Mouse (Mus musculus) lung, postnatal 0 days (tissue): ENCODE results near the gene Phlpp1. TPM values are rescaled to one million over a fixed set of nuclear protein-coding genes. Genes with fewer than 3 reads are reported as not detected.
A peak's percentile ranks its signal among the peaks of the same experiment; 100 is the strongest.

ENCODE experiments used
- ATAC-seq: fragments of 200-750 bp; cut with Nextera tagmentation; 2 replicates; pipeline ENCODE4 v1.8.0; 2017; ENCODE audit warnings: moderate library complexity
- DNase-seq: peaks from one replicate; pipeline ENCODE4 v3.0.0-alpha.2; 2016; ENCODE audit warnings: low spot score
- H3K27ac ChIP-seq: fragments of 300-500 bp; sonication (generic); 2 replicates; pipeline ENCODE4 v1.5.1; 2014; ENCODE audit warnings: antibody characterized with exemption, mild to moderate bottlenecking, low read length, mixed read lengths
- H3K27me3 ChIP-seq: fragments of 300-500 bp; sonication (generic); replicated peaks from 2 replicates; pipeline ENCODE4 v1.6.1; 2014; ENCODE audit warnings: low read length, mixed read lengths; ENCODE audit not compliant: insufficient read depth
- H3K36me3 ChIP-seq: fragments of 300-500 bp; sonication (generic); 2 replicates; pipeline ENCODE4 v1.6.1; 2014; ENCODE audit warnings: low read length, mixed read lengths; ENCODE audit not compliant: insufficient read depth
- H3K4me1 ChIP-seq: fragments of 300-500 bp; sonication (generic); 2 replicates; pipeline ENCODE4 v1.6.1; 2014; ENCODE audit warnings: antibody characterized with exemption, low read depth, low read length, mixed read lengths; ENCODE audit not compliant: insufficient read depth
- H3K4me2 ChIP-seq: fragments of 300-500 bp; sonication (generic); replicated peaks from 2 replicates; pipeline ENCODE4 v1.6.1; 2014; ENCODE audit warnings: low read depth, mild to moderate bottlenecking, low read length, moderate library complexity, mixed read lengths
- H3K4me3 ChIP-seq: fragments of 300-500 bp; sonication (generic); 2 replicates; pipeline ENCODE4 v1.5.1; 2014; ENCODE audit warnings: low read depth, low read length
- H3K9ac ChIP-seq: fragments of 300-500 bp; sonication (generic); replicated peaks from 2 replicates; pipeline ENCODE4 v1.6.1; 2014; ENCODE audit warnings: low read depth, mild to moderate bottlenecking
- H3K9me3 ChIP-seq: fragments of 300-500 bp; sonication (generic); 2 replicates; pipeline ENCODE4 v1.6.1; 2016; ENCODE audit warnings: low read length, mixed read lengths
- CTCF ChIP-seq: IDR thresholded peaks from 2 replicates; pipeline ENCODE4 v1.5.1; 2016; ENCODE audit warnings: antibody characterized with exemption, mild to moderate bottlenecking
- EP300 ChIP-seq: IDR thresholded peaks from 2 replicates; pipeline ENCODE4 v1.6.1; 2016; ENCODE audit warnings: antibody characterized with exemption, mild to moderate bottlenecking, control low read depth
- WGBS: fragments of 180-500 bp; shearing (Covaris S2); extraction: QIAGEN DNeasy Blood & Tissue Kit; methylation state at CpG from one replicate; pipeline ENCODE4 v1.1.7; 2014; 5-methylcytosine and 5-hydroxymethylcytosine counted together
- polyA plus RNA-seq: library from polyadenylated mRNA; unstranded; fragments of >200 nt; fragmentation: Nextera tagmentation; extraction: Ambion mirVana; gene quantifications from 2 replicates; pipeline ENCODE4 v1.2.1, GENCODE M21; 2015

The Phlpp1 gene
- polyA plus RNA-seq, 1 experiment from 2014 or later, result 4.3 TPM

- 63% methylated on average over 3 of the region's 3 CpGs for WGBS
- H3K27ac ChIP-seq, result no peak overlapping the region
- no peaks in the 10 kb centered on the region for H3K27me3 ChIP-seq
- ATAC-seq (peak; percentile 68), DNase-seq (peak; percentile 21)
- no peaks in the 10 kb centered on the region for H3K4me1 ChIP-seq
- no peak overlapping the region for H3K4me3 ChIP-seq
- TF ChIP-seq CTCF (no peak), EP300 (no peak)
- H3K9me3 ChIP-seq, result no peaks in the 10 kb centered on the region
- no peak overlapping the region for H3K9ac ChIP-seq
- no peaks in the 10 kb centered on the region for H3K36me3 ChIP-seq
- H3K4me2 ChIP-seq, result no peak overlapping the region
Measured at GRCm38 (mm10) chr1:106362841-106363604, 191.5 kb downstream of the Phlpp1 start.

GRCm38 (mm10) chr1:106369330-106369729, 197.8 kb downstream of the Phlpp1 start:
- Histone ChIP-seq H3K4me2 (no peak overlapping the region), H3K27ac (no peak overlapping the region), H3K36me3 (no peaks in the 10 kb centered on the region), H3K4me3 (no peak overlapping the region), H3K9me3 (no peaks in the 10 kb centered on the region), H3K9ac (no peak overlapping the region), H3K4me1 (no peaks in the 10 kb centered on the region), H3K27me3 (no peaks in the 10 kb centered on the region)
- no peak for ATAC-seq
- no peak for DNase-seq
- TF ChIP-seq CTCF (no peak), EP300 (no peak)
- WGBS, result 76% methylated on average over 3 of the region's 3 CpGs

- Histone ChIP-seq H3K9ac (no peak overlapping the region), H3K27ac (no peak overlapping the region), H3K4me2 (no peak overlapping the region), H3K4me1 (no peaks in the 10 kb centered on the region), H3K27me3 (no peaks in the 10 kb centered on the region), H3K4me3 (no peak overlapping the region), H3K9me3 (no peaks in the 10 kb centered on the region), H3K36me3 (no peaks in the 10 kb centered on the region)
- no peak for TF ChIP-seq EP300
- 68% methylated on average over 2 of the region's 2 CpGs for WGBS
- DNase-seq (no peak), ATAC-seq (no peak)
Measured at GRCm38 (mm10) chr1:106372446-106372845, 200.9 kb downstream of the Phlpp1 start.

- no peaks in the 10 kb centered on the region for H3K4me1 ChIP-seq
- no peaks in the 10 kb centered on the region for H3K27me3 ChIP-seq
- 93% methylated on average over 1 of the region's 1 CpGs for WGBS
- TF ChIP-seq EP300 (no peak), CTCF (no peak)
- H3K9me3 ChIP-seq, result no peaks in the 10 kb centered on the region
- no peak for DNase-seq
- no peak for ATAC-seq
- no peaks in the 10 kb centered on the region for H3K36me3 ChIP-seq
- no peak overlapping the region for H3K4me2 ChIP-seq
- H3K9ac ChIP-seq, result no peak overlapping the region
- H3K27ac ChIP-seq, result no peak overlapping the region
- no peak overlapping the region for H3K4me3 ChIP-seq
Measured at GRCm38 (mm10) chr1:106373656-106374055, 202.1 kb downstream of the Phlpp1 start.

- DNase-seq (no peak), ATAC-seq (no peak)
- no peaks in the 10 kb centered on the region for H3K9me3 ChIP-seq
- TF ChIP-seq CTCF (peak; percentile 42), EP300 (no peak)
- H3K4me3 ChIP-seq, result no peak overlapping the region
- WGBS, result 98% methylated on average over 2 of the region's 2 CpGs
- H3K36me3 ChIP-seq, result no peaks in the 10 kb centered on the region
- H3K9ac ChIP-seq, result no peak overlapping the region
- no peaks in the 10 kb centered on the region for H3K4me1 ChIP-seq
- no peak overlapping the region for H3K4me2 ChIP-seq
- H3K27me3 ChIP-seq, result no peaks in the 10 kb centered on the region
- H3K27ac ChIP-seq, result no peak overlapping the region
Measured at GRCm38 (mm10) chr1:106374274-106374673, 202.7 kb downstream of the Phlpp1 start.

GRCm38 (mm10) chr1:106374971-106375370, 203.4 kb downstream of the Phlpp1 start:
- Histone ChIP-seq H3K27ac (no peak overlapping the region), H3K4me2 (no peak overlapping the region), H3K4me3 (no peak overlapping the region), H3K27me3 (no peaks in the 10 kb centered on the region), H3K4me1 (no peaks in the 10 kb centered on the region), H3K36me3 (no peaks in the 10 kb centered on the region), H3K9ac (no peak overlapping the region), H3K9me3 (no peaks in the 10 kb centered on the region)
- ATAC-seq (no peak), DNase-seq (no peak)
- 85% methylated on average over 4 of the region's 4 CpGs for WGBS
- TF ChIP-seq EP300 (no peak), CTCF (no peak)

GRCm38 (mm10) chr1:106376003-106376402, 204.5 kb downstream of the Phlpp1 start:
- Histone ChIP-seq H3K4me1 (no peaks in the 10 kb centered on the region), H3K4me3 (no peak overlapping the region), H3K27me3 (no peaks in the 10 kb centered on the region), H3K9ac (no peak overlapping the region), H3K4me2 (no peak overlapping the region), H3K27ac (no peak overlapping the region), H3K9me3 (no peaks in the 10 kb centered on the region), H3K36me3 (no peaks in the 10 kb centered on the region)
- 69% methylated on average over 3 of the region's 3 CpGs for WGBS
- DNase-seq, result no peak
- no peak for TF ChIP-seq EP300
- TF ChIP-seq CTCF, result no peak
- ATAC-seq, result no peak
